Mouse (Mus musculus) testis, adult 2 months (tissue): ENCODE measurements around the gene Antxrl.
A peak's percentile ranks its signal among the peaks of the same experiment; 100 is the strongest.

ENCODE experiments used
- CTCF ChIP-seq: fragments of 200-500 bp; IDR thresholded peaks from 2 replicates; pipeline ENCODE4 v1.5.1; 2012; ENCODE audit warnings: low read depth, mild to moderate bottlenecking, inconsistent platforms, low read length, moderate library complexity; ENCODE audit not compliant: control insufficient read depth, insufficient read depth, insufficient replicate concordance
- POLR2A ChIP-seq: fragments of 200-500 bp; IDR thresholded peaks from 2 replicates; pipeline ENCODE4 v1.6.1; 2012; ENCODE audit warnings: low read depth, mild to moderate bottlenecking, inconsistent platforms, low read length, moderate library complexity; ENCODE audit not compliant: control insufficient read depth

DNA sequence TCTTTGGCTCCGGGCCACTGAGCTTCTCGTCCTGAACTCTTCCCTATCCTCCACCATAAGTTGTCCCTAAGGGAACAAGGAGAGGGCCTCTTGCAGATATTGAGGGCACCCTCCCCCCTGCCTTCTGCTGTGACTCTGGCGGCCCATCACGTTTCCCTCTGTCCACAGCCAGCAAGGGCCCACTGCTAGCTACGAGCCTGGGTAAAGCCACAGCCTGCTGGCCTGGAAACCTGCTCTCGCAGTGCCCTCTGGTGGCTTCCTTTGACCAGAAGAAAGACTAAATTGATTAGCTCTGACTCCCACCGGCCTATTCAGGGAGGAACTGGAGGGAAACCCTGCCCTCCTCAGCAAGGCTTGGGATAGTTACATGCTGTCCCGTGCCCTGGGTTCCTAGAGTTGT lies 52.4 kb downstream of the Antxrl start:
- no peak for TF ChIP-seq POLR2A
- TF ChIP-seq CTCF = peak; percentile 41; the same call in 1 of the 2 replicates
